Mouse (Mus musculus) regulatory T cell (primary cell): ENCODE data around the gene Antxr1.
"Not testable (repeated sequence)": the region's sequence is repeated elsewhere in the genome, so short reads cannot be mapped to it uniquely, and the experiment has no call there.

Experiments
- in situ Hi-C: fragments of 300-600 bp; cut with MboI, MseI; formaldehyde crosslinking; loops from one replicate; pipeline ENCODE4 v1.15.1; 2025; ENCODE audit warnings: high pct_unique_total_duplicates

The Antxr1 gene

DNA sequence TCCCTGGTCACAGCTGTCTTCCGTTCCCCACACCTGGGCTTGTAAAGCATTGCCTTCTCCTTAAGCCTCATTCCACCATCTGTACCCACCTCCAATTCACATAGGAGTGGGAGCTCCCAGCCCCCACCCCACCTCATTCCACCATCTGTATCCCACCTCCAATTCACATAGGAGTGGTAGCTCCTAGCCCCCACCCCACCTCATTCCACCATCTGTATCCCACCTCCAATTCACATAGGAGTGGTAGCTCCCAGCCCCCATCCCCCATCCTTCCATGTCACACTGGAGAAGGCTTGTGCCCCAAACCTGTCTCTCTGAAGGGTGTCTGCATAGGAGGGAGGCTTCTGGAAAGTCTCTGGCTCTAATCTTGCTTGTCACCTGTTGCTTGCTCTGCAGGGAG is 232.3 kb downstream of the Antxr1 start:
- in situ Hi-C loops, result no loop called here

GRCm38 (mm10) chr6:87102421-87102911 is 233.2 kb downstream of the Antxr1 start:
- in situ Hi-C loops, result no loop called here

GRCm38 (mm10) chr6:87101955-87102353 is 233.7 kb downstream of the Antxr1 start:
- in situ Hi-C loops, result no loop called here

GRCm38 (mm10) chr6:87101281-87101954 is 234.2 kb downstream of the Antxr1 start:
- in situ Hi-C loops, result no loop called here

GRCm38 (mm10) chr6:87100297-87101020 is 235.2 kb downstream of the Antxr1 start:
- in situ Hi-C loops, result no loop called here

- in situ Hi-C loops, result no loop called here
Observed at GRCm38 (mm10) chr6:87099671-87100296, 235.8 kb downstream of the Antxr1 start.

DNA sequence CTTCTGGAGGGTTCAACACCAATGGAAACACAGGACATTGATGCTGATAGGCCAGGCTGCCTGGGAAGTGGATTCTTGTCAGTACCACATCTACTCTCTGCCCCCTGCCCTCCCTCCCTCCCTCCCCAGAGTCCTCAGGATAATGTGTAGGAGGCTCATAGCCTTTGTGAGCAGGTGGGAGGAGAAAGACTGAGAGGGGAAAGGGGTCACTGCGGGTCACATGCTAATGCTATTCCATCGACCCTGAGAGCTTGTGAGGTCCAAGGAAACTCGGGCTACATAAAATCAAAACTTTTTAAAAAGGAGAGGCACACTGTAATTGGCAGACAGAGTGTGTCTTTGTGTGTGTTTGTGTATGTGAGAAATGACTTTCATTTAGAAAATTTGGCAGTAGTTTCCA is 236.4 kb downstream of the Antxr1 start:
- in situ Hi-C loops, result no loop called here

- in situ Hi-C loops, result not testable (repeated sequence)
Observed at GRCm38 (mm10) chr6:87093631-87094030, 242.0 kb downstream of the Antxr1 start.

DNA sequence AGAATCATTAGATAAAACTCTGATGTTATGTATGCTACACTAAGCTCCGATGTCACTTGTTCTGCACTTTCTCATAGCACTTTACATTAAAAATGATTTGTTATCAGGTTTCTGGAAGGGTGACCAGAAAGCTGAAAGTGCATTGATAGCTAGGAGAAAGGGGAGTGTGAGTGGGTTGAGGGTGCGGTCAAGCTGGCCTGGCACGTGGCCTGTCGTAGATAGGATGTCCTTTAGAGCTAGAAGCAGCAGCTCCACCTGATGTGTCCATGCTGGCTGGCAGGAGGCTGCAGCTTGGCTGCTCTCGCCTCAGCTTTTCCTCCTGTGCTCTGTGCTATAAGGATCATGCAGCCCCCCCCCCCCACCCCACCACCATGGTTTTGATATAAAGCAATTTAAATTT is 243.1 kb downstream of the Antxr1 start:
- in situ Hi-C loops, result no loop called here

DNA sequence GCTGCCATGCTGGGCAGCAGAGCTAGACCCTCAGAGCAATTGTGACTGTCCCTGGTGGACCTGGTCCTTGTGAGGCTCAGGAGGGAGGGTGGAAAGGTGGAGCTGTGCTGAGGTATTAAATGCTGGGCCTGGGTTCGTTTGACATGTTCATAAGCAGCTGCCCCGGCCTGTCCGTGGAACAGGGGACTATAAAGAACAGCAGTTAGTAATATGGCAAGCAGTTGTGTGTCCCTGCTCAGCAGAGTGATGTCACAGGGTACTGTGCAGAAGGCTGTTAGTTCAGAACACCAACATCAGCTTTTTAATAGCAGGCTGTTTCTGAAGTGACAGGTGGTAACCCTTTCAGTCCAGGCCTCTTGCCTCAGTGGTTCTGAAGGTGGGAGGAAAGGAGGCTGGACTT is 244.7 kb downstream of the Antxr1 start:
- in situ Hi-C loops, result no loop called here

DNA sequence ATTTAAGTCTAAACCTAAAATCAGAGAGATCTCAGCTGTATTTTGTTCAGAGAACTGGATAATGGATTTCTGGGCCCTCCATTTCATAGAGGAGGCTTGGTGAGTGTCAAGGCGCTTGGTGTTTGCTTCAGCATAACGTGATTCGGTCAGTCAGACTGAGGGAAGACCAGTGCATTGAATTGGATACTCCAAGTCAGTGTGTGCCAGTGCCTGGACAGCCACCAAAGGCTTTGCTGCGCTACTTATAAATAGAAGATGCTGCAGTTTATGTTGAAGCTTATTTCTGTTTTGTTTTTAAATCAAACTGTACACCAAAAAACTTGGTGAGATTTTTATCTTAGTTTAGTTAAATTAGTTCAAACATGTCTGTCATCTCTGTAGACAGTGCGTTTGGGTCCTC is 247.3 kb downstream of the Antxr1 start:
- in situ Hi-C loops, result no loop called here

DNA sequence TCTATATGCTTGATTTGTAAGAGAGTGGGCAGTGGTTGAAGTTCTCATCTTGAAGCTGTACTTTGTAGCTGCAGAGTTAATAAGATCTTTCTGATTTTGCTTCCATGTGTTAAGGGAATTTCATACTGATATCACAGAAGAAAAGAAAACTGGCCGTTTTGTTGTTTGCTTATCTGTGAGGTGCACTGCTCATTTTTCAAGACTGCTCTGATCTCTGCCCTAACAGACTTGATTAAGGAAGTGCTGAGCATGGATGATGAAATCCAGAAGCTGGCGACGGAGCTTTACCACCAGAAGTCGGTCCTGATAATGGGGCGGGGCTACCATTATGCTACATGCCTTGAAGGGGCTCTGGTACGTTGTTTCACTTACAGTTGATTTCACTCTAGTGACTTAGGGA is 250.6 kb downstream of the Antxr1 start:
- in situ Hi-C loops, result no loop called here
